Mouse (Mus musculus): ENCODE results near the gene Ifitm7.

DNA sequence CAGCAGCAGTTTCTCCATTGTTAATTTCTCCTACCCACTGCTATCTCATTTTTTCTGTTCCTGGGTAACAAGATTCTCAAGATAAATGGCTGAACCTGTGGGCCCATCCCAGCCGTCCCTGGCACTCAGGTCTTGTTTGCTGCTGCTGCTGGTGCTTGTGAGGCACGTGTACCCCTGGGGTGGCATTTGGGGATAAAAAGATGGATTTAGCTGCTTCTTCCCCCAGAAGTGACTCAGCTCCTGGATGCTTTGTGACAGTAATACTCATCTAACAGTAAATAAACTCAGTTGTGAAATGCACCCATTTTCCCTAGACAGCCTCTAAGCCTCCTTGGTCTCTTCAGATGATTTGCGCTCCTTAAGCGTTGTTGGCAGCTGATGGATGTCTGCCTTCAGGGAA, 46.4 kb upstream of the Ifitm7 start:
- TF ChIP-seq CTCF (IDR thresholded peaks at IDR 0.05; ENCODE audit: low read depth) (no peak), EP300 (IDR thresholded peaks at IDR 0.05; ENCODE audit: low read depth) (no peak)
